Mouse (Mus musculus) embryo, embryonic 9.5 days (tissue): ENCODE measurements around the gene Tspan2.

ENCODE experiments used
- DNase-seq: peaks from one replicate; pipeline ENCODE4 v3.0.0-alpha.2; 2017; ENCODE audit errors: extremely low spot score

The Tspan2 gene

DNA sequence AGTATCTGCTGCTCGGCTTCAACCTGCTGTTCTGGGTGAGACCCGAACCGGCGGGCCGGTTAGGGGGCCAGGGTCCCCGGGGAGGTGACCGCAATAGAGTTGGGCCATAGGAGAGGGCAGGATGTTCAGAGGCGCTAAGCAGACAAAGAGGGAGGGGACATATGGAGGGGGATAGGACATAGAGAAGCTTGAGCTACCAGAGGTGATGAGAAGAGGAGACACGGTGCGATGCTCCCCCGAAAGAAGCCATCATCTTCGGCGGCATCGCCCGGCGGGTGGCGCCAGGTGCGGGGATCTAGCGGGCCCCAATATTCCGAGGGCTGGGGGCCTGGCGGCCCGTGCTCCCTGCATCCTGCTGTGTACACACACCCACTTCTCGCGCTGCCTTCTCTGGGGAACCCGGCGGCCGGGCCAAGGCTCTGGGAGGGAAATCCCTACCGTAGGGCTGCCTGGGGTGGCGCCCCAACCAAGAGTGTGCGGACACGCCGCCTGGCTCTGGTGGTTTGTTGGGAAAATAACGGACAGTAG, 766 bp downstream of the Tspan2 start:
- no peak for DNase-seq

DNA sequence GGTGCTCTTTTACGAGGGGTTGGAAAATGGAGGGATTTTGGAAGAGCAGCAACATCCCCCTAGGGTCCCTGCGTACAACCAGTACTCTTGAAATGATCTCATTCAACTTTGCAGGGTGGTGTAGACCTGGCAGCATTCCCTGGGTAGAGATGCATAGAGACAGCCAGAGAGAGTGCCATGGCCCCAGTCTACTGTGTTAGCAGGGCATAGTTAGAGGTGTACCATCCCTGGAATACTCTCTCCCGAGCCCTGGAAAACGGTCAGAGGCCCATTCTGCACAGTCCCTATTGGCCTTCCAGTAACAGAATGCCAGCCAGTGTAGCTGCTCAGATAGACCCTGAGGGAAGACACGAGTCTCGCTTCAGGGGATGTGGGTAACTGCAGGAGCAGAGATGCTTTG, 1.3 kb downstream of the Tspan2 start:
- DNase-seq: no peak

DNA sequence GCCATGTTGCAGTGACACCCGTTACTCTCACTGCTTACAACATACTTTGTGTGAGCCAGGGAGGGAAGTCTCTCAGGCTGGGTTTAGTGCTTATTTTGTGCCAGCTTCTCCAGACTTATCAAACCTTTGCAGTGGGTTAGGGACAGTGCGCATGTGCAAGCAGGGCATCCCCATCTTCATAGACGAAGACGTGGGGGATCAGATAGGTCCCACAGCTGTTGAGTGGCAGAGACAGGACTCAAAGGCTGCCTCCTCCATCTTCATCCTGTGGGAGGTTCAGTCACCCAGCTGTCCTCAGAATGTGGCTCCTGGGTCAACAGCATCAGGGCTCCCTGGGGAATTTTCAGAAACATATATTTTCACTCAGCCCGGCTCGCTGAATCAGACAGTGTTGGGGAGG, 2.1 kb downstream of the Tspan2 start:
- DNase-seq: no peak

DNA sequence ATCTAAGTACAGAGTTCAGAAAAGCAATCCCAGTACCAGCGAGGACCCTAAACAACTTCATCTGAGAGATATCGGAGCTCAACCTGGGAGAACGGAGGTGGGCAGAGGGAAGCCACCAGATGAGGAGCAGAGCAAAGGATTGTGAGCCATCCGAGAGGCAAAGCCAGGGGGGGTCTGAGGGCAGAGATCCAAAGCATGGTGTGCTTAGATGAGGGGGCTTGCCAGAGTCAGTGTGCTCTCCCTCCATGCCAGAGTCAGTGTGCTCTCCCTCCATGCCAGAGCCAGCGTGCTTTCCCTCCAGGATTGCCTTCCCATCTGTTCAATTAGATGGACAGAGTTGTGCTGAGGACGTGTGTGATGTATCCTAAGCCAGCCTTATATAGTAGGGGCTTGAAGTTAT, 2.8 kb downstream of the Tspan2 start:
- DNase-seq: no peak

DNA sequence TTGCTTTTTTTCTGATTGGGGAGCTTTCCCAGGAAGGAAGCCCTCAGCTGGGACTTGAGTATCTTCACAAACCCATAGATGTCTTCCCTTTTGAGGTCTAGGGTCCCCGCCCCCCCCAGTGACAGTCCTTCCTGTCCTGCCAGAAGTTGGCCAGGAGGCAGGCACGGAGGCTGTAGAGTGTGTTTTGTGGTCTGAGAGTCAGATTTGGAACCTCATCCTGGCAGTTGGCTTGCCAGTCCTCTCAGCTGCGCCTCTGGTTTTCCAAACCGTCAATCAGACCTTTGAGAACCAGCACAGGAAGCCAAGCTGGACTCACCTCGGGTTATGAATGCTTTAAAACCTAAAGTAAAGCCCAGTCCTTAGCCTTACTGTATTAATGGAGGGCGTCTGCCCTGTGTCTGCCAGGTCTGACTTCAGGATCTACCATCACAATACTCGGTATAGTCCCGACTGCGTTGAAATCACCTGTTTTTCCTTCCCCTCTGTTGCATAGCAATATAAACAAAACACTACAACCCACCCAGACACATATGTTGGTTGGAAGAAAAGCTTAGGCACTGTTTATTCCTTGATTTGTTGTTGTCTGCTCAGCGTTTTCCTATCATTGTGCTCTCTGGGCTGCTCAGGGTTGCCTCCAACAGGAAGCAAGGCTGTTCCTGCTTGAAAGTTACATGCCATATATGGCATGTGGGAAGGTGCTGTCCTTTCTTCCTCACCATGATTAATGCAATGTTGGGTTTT, 4.0 kb downstream of the Tspan2 start:
- DNase-seq: no peak

DNA sequence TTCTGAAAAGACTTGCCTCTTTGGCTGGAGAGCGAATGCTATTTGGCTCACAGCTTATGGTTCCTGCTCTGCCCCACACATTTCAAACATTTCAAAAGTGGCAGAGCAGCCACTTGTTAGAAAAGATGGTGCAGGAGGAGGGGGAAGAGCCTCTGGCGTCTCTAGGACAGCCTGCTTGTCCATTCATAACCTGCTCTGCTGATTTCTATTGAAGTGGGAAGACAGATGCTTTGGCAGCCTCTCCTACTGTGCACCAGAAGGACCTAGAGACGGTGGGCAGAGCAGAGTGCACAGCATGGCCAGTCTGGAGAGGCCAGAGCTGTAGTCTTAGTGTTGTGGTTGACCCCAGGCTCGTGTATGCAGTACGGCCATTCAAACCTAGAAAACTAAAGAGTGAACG, 4.6 kb downstream of the Tspan2 start:
- no peak for DNase-seq

DNA sequence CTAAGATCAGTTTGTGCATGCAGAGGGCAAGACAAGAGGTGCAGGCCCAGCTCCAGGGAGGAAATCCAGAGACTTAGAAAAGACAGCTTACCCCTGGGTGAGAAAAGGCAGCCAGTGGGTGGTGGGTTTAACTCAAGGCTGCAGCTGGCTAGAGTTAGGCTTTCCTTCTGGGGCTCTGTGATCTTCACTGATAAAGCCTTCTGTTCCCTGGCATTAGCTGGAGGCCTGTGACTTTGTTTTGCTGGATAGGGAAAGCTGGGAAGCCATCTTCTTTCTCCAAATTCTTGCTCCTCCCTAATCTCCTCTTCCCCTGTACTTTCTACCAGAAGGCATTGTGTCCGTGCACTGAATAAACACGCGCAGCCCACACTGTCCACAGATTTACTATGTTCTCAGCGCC, 8.4 kb downstream of the Tspan2 start:
- no peak for DNase-seq

DNA sequence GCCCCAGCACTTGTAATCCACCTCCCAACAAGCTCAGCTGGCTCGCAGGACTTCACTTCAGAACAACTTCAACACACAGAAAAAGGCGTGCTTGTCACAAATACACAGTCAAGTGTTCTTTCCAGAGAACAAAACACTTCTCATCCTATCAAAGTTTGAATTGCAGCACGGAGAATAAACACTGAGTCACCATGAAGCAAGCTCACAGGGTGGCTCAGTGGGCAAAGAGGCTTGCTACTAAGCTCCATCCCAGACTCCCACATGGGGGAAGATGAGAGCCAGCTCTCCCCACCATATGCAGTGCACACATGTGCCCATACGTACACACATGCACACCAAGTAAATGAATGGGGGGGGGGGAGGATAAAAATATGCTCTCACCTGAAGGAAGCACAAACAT, 8.9 kb downstream of the Tspan2 start:
- DNase-seq: no peak

DNA sequence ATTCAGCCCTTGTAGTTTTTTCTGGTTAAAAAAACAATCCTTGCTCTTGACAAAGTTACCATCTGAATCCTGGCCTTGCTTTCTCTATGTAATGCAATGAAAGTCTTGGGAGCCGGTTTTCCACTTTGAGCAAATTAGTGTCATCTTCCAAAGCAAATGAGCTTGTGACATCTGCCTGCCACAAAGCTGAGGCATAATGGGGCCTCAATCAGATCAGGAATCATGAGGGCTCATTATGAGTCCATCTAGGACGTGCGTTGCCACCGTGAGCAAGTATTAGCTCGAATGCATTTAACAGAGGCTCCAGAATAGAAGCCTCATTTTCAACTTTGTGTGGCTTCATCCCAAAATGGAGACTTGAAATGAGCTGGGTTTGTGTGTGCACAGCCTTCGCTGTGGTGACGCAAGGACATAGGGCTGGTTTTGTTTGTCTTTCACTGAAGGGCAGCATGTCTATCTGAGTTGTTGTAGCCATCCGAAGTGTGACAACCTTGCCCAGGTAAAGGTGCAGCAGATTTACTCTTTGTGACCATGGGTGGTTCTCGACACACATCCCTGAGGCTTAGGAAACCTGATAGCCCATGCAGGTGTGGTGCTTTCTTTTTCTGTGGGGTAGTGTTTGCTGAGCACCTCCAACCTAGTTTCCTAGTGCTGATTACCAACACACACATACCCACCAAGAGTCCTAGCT, 9.6 kb downstream of the Tspan2 start:
- no peak for DNase-seq

DNA sequence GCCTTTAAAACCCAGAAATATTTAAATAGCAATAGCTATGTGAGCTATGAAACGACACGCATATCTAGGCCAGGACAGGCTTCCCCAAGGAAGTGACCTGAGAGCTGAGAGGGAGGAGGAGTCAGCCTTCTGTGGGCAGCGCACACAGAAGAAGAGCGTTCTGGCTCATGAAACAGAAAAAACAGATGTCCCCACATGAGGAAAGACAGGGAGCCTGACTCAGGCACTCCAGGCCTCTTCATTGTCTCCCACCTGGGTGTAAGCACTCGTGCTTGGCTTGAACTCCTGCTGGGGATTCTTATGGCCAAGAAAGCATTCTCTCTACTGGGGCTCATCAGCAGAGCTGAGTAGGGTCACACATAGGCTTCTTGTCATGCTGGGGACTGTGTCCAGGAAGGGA, 10.3 kb downstream of the Tspan2 start:
- no peak for DNase-seq

DNA sequence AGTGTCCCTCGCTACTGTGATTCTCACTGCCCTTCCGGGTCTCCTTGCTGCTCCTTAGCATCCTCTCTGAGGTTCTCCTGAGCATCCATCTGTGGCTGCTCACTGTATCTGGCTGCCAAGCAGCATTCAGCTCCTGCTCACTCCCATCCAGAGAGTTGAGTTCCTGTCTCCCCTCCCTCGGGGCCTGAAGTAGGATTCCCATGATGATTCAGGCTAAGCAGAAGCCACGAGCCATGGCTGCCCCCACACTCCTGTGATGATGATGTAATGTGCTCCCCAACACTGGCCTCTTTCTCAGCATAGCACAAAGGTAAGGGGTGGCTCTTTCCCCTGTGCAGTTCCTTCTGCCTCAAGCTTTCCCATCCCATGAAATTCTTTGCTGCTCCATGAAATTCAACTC, 11.8 kb downstream of the Tspan2 start:
- no peak for DNase-seq

DNA sequence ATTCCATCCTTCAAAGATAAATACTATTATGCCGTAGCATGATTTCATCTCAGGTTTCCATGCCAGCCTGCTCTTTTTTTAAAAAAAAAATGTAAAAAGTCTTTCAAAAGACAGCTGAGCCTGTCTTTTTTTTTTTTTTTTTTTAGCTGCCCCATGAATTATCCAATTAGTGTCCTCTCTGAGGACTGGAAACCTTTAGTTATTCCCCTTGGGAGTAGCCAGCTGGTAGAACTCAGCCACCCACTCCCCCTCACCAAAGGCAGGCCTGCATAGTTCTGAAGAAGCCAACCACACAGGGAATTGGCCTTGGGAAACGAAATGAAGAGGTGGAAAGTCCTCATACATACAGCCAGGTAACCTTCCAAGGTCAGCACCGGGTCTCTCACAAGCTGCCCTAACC, 13.7 kb downstream of the Tspan2 start:
- DNase-seq: no peak

DNA sequence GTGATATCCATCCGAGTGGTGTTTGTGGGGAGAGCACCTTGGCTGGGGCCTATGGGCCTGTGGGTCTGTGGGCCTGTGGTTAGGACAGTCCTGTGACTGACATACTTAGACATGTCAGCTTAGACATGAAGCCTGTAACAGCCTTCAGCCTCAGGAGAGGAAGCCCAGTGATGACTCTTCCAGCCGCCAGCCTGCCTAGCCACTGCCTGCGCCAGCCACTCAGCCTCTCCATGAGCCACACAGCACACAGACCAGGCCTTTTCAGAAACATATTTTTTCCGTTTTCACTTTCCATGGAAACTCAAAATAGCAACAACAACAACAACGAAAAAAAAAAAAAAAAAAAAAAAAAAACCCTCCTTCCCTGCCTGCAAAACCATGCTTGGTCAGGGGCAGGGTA, 14.4 kb downstream of the Tspan2 start:
- DNase-seq: no peak

DNA sequence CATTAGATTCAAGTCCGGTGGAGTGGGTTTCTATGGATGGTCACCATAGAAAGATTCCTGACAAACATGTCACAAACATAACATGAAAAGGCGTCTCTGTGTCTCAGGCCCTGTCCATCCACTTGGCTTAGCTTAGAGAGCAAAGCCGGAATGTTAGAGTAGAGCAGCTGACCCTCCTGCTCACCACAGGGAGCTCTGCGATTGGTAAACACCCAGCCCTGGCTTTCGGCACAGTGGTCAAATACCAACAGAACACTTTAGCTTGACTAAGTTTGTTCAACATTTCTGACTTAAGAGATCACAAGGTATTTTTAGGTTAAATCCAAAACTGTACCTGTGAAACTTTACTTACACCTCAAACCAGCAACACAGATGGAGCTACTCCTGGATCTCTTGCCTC, 16.8 kb downstream of the Tspan2 start:
- DNase-seq: no peak

DNA sequence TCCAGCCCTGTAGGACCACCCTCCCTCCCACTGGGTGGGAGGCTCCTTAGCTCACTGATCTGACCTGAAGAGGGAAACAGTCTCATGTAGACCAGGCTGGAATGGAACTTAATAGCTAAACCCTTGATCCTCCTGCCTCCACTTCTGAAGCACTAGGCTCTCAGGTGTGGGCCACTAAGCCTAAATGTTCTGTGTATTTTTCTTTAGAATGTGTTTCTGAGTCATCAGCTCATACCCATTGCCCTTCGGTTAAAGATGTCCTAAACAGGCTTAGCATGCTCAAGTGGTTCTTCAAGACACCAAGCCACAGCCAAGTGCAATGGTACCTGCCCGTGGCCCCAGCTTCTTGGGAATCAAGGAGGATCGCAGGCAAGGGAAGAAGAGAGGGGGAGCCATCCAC, 17.2 kb downstream of the Tspan2 start:
- DNase-seq: no peak

DNA sequence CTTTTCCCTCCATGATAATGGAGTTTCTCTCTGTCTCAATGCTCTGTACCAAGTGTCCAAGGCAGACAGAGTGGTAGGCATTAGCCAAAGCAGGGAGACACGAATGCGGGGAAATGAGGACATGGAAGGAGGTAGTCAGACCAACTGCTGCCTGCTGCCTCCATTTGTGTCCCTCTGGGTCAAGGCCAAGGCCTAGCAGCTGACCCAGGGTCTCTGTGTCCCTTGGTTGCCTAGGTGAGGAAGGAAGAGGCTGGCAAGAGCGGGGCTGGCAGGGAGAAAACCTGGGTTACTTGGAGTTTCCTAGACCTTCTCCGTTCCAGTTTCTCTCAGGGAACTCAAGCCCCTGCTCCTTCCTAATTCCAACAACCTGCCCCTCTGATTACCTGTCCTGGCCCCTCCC, 17.7 kb downstream of the Tspan2 start:
- no peak for DNase-seq

DNA sequence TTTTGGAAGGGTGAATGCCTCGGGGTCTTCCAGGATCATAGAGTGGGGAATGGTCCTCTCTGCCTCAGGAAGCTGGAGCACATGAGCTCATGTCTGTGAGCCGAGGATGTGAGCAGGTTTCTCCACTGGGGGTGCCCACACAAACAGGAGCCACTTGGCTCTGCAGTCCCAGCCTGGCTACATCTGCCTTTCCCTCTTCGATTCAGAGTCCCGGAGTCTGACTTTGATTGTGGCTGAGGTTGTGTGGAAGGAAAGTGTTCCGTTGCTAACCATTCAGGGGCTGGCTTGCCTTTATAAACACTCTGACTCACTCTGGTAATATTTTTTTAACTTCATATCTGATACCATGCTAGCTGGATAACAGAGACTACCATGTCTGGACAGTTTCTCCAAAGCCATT, 18.1 kb downstream of the Tspan2 start:
- no peak for DNase-seq

DNA sequence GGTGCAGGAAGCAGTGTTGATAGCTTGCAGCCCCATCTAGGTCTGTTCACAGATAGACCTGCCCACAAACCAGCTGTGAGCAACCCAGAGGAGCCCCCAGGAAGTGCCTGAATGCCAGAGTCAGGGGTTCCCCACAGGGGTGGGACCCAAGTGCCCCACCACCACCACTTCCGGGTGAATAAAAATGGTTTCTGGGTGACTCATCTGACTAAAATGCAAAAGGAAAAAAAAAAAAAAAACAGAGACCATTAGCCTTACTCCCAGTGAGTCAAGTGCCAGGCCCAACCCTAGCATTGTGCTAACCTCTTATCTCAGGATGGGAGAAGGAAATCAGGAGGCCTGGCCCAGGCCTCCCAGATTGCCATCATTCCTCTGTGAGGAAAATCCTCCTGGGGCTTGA, 21.5 kb downstream of the Tspan2 start:
- DNase-seq: no peak

DNA sequence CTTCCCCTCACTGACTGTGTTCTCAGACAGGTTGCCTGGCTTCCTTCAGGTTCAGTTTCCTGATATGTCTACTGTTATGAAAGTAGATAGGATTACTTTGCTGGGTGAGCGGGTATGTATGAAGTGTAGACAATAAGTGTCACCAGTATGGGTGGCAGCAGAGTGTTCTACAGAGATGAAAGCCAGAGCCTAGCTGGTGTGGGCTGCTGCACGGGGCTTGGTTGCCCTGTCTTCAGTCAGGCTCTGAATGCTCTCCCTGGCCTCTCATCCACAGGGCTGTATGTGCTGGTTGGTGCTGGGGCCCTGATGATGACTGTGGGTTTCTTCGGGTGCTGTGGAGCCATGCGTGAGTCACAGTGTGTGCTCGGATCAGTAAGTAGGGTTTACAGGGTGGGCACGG, 22.7 kb downstream of the Tspan2 start:
- DNase-seq: no peak

DNA sequence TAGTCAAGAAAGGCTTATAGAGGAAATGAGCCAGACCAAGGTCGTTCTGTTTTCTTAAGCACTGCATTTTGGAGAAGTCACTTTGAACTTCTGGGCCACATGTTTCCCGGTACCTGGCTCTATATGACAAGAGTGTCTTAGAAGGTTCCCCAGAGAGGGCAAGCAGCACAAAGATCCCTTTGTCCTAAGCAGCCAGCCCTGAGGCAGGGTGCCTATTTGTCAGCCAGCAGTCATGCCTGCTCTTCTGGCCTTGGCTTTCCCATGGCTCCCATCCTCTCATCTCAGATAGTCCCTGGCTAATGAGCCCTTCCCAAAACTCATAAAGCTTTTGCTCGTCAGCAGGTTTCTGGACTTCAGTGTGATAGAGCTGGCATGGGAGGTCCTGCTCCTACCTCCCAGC, 25.9 kb downstream of the Tspan2 start:
- no peak for DNase-seq

DNA sequence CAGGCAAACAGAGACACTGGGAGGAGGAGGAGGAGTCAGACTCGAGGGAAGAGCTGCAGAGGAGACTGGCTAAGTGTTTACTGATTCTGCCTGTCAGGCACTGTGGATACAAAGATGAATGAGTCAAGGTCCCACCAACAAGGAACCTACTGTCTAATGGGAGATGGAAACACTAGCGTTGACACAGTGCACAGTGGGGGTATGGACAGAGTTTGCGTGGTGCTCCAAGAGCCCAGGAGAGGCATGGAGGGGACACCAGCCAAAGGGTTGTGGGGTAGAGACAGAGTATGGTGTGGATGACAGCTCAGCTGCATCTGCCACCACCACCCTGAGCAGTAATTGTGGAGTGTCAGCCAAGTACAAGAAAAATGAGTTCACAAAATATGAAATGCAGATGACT, 28.1 kb downstream of the Tspan2 start:
- DNase-seq: no peak

DNA sequence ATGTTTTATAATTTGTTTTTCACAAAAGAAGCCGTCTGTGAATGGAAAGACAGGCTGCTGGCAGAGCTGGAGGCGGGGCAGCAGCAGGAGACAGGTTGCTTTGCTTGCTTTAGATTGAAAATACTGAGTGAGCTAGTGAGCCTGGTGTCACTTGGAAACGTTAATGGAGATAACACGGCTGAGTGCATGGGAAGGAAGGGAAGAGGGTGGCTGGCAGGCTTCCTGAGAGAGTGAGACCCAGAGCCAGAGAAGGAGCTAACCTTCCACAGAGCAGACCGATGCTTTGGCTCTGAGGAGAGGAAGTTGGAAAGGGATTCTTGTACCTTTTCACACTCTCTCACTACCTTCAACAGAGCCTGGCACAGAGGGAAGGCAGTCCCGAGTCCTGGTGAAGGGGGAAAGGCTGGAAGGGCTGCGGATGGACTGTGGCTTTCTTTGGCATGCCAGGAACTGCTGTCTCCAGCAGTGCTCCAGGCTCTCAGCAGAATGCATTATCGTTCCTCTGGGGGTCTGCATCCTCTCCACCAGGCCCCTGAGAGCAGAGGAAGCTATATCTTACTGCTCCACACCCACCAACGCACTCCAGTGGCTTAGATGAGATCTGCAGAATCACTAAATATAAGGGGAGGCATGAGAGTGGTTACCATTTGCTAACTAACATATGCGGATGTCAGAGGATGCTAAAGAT, 29.5 kb downstream of the Tspan2 start:
- DNase-seq: no peak

DNA sequence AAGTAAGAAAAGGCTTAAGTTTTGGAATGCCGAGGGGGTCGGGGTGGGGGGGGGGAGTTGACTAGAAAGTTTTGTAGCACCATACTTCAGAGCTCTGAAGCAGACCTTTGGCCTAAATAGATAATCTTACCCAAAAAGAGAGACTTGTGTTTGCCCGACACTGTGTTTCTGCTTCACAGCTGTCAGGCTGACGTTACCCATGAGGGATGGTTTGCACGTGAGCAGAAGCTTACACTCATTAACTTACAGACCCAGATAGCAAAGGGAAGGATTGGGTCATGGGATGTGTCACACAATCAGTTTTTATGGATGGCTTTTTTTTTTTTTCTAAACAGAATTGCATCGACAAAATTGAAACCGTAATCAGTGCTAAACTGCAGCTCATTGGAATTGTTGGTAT, 30.5 kb downstream of the Tspan2 start:
- no peak for DNase-seq
